In genomic region chr6:67036356-67036811, GRCm38 (mm10) we compare ENCODE assay signal across 8 mouse cellular contexts. TPM values are rescaled to one million over a fixed set of nuclear protein-coding genes. Genes with fewer than 3 reads are reported as not detected.
A peak's percentile ranks its signal among the peaks of the same experiment; 100 is the strongest.
DNase-seq lines count a peak whose midpoint lies in the region; ATAC-seq and TF ChIP-seq lines count a peak whose summit lies in the region.

No protein-coding gene starts in this region.

- peak overlapping the region; percentile 99 for H3K27ac ChIP-seq in MEL (ENCODE audit: control insufficient read depth, low read depth, low read length)
- peak overlapping the region; percentile 63 for H3K27ac ChIP-seq in forebrain, embryonic 16.5 days (ENCODE audit: low read length)
- peak overlapping the region; percentile 89 for H3K27ac ChIP-seq in layer of hippocampus, adult 2 months
- peak overlapping the region; percentile 94 for H3K27ac ChIP-seq in neural tube, embryonic 15.5 days (replicated peaks)

- peak overlapping the region; percentile 93 for H3K9ac ChIP-seq in MEL (ENCODE audit: control insufficient read depth, low read depth, low read length, poor library complexity, severe bottlenecking)
- H3K9ac ChIP-seq in forebrain, embryonic 16.5 days (replicated peaks; ENCODE audit: low read depth, low read length), result peak overlapping the region; percentile 84
- H3K9ac ChIP-seq in neural tube, embryonic 15.5 days (replicated peaks), result peak overlapping the region; percentile 93

- peak overlapping the region; percentile 83 to 91 for H3K4me3 ChIP-seq in MEL (ENCODE audit: control insufficient read depth in 1 of 2, insufficient read depth in 1 of 2, low read depth in 2 of 2, low read length in 2 of 2)
- peak overlapping the region; percentile 55 for H3K4me3 ChIP-seq in forebrain, embryonic 16.5 days (replicated peaks; ENCODE audit: low read length)
- peak overlapping the region; percentile 93 for H3K4me3 ChIP-seq in layer of hippocampus, adult 2 months
- peak overlapping the region; percentile 67 for H3K4me3 ChIP-seq in lung, adult 2 months (replicated peaks; ENCODE audit: extremely low read depth, low read depth, low read length)
- H3K4me3 ChIP-seq in neural tube, embryonic 15.5 days (replicated peaks), result peak overlapping the region; percentile 90

- H3K4me1 ChIP-seq in MEL (ENCODE audit: control insufficient read depth in 1 of 2, insufficient read depth in 2 of 2, low read length in 2 of 2), result peaks cover 3 to 6% of the 10 kb centered on the region in 2 experiments; a peak in 3 of 4 replicates
- peaks cover 20% of the 10 kb centered on the region for H3K4me1 ChIP-seq in forebrain, embryonic 16.5 days (replicated peaks; ENCODE audit: control insufficient read depth, insufficient read depth, low read length)
- peaks cover 5% of the 10 kb centered on the region for H3K4me1 ChIP-seq in lung, adult 2 months (ENCODE audit: control insufficient read depth, insufficient read depth, low read length)
- peaks cover 23% of the 10 kb centered on the region for H3K4me1 ChIP-seq in neural tube, embryonic 15.5 days

- TF ChIP-seq CTCF in MEL (IDR thresholded peaks at IDR 0.05 in 2 of 3, conservative IDR thresholded peaks at IDR 0.05 in 1 of 3; ENCODE audit: control insufficient read depth in 1 of 3, insufficient read depth in 1 of 3, low read depth in 2 of 3, low read length in 3 of 3, poor library complexity in 1 of 3, severe bottlenecking in 1 of 3), result peak in 2 of 3 experiments; percentile 40 to 45; a peak in 5 of 6 replicates
- TF ChIP-seq CTCF in layer of hippocampus, adult 2 months (conservative IDR thresholded peaks at IDR 0.05), result peak; percentile 80
- peak; percentile 78 for TF ChIP-seq CTCF in lung, adult 2 months (IDR thresholded peaks at IDR 0.05; ENCODE audit: insufficient read depth, low read length)

- H3K27me3 ChIP-seq in MEL (ENCODE audit: control insufficient read depth in 1 of 2, insufficient read depth in 2 of 2, low read length in 2 of 2), result no peaks in the 10 kb centered on the region
- H3K27me3 ChIP-seq in forebrain, embryonic 16.5 days (replicated peaks; ENCODE audit: control insufficient read depth, insufficient read depth, low read length), result no peaks in the 10 kb centered on the region
- H3K27me3 ChIP-seq in neural tube, embryonic 15.5 days (replicated peaks), result no peaks in the 10 kb centered on the region

- H3K36me3 ChIP-seq in MEL (ENCODE audit: control insufficient read depth in 1 of 2, insufficient read depth in 2 of 2, low read length in 2 of 2), result peaks cover 4 to 15% of the 10 kb centered on the region in 2 experiments
- no peaks in the 10 kb centered on the region for H3K36me3 ChIP-seq in forebrain, embryonic 16.5 days (ENCODE audit: control insufficient read depth, insufficient read depth)
- H3K36me3 ChIP-seq in neural tube, embryonic 15.5 days, result no peaks in the 10 kb centered on the region

- peak overlapping the region; percentile 53 for H3K4me2 ChIP-seq in forebrain, embryonic 16.5 days (ENCODE audit: low read length)
- H3K4me2 ChIP-seq in neural tube, embryonic 15.5 days, result peak overlapping the region; percentile 67

- peak; percentile 65 for ATAC-seq in forebrain, embryonic 16.5 days
- peak; percentile 83 for ATAC-seq in neural tube, embryonic 15.5 days (ENCODE audit: low FRiP score)

- H3K79me2 ChIP-seq in MEL (ENCODE audit: control insufficient read depth, insufficient read depth, low read length, poor library complexity), result peaks cover 16% of the 10 kb centered on the region

- under 1% methylated on average over 29 of the region's 29 CpGs for WGBS in forebrain, embryonic 16.5 days
- WGBS in lung, adult 2 months, result under 1% methylated on average over 29 of the region's 29 CpGs
- WGBS in neural tube, embryonic 15.5 days, result 0% methylated on average over 29 of the region's 29 CpGs

- TF ChIP-seq RAD21 in MEL (IDR thresholded peaks at IDR 0.05; ENCODE audit: low read depth, low read length), result peak; percentile 37

- TF ChIP-seq EP300 in MEL (IDR thresholded peaks at IDR 0.05; ENCODE audit: low read depth in 1 of 2, low read length in 2 of 2), result no peak; a peak in 1 of 4 replicates

- intact Hi-C loops in heart, postnatal 36 days (cut with DNase I), result loop anchor here (1.0 to 10.0 kb wide), 7 partner anchors 66 to 502 kb away; partner anchors contain the start of genes Gng12 and Mad2l1

- TF ChIP-seq POLR2A in MEL (IDR thresholded peaks at IDR 0.05; ENCODE audit: control insufficient read depth in 1 of 2, insufficient read depth in 1 of 2, low read depth in 1 of 2, low read length in 2 of 2, poor library complexity in 1 of 2), result 0 out of 4 replicates have a peak, but pooled peaks of 1 of the 2 experiments have one; percentile 12
- 0 out of 2 replicates have a peak, but pooled peaks have one; percentile 24 for TF ChIP-seq POLR2A in lung, adult 2 months (IDR thresholded peaks at IDR 0.05; ENCODE audit: borderline replicate concordance, extremely low read depth, low read depth, low read length)

- peak; percentile 89 for DNase-seq in MEL (ENCODE audit: low read depth, low spot score)
- DNase-seq in cerebellum, adult 18-20 months, result peak; percentile 78 to 82
- DNase-seq in heart, postnatal 36 days, result peak; percentile 80 to 89
- peak; percentile 58 to 59 for DNase-seq in layer of hippocampus, adult 2 months (ENCODE audit: low spot score in 2 of 2)
- peak; percentile 82 for DNase-seq in lung, adult 2 months
- peak; percentile 90 for DNase-seq in testis, postnatal 10 days (ENCODE audit: low spot score)

- H3K9me3 ChIP-seq in MEL (replicated peaks; ENCODE audit: insufficient read depth, low read length), result no peaks in the 10 kb centered on the region
- no peaks in the 10 kb centered on the region for H3K9me3 ChIP-seq in forebrain, embryonic 16.5 days (ENCODE audit: control insufficient read depth, low read length)
- H3K9me3 ChIP-seq in neural tube, embryonic 15.5 days (replicated peaks), result no peaks in the 10 kb centered on the region

TF ChIP-seq in MEL, 35 proteins besides CTCF, POLR2A, EP300 and RAD21:
- TF ChIP-seq MYB (IDR thresholded peaks at IDR 0.05; ENCODE audit: low read depth, low read length), result no peak; the same call in 1 of the 2 replicates
- peak; percentile 38; the same call in 1 of the 2 replicates for TF ChIP-seq POLR2AphosphoS2 (IDR thresholded peaks at IDR 0.05; ENCODE audit: low read length)
- no peak for TF ChIP-seq ZKSCAN1 (IDR thresholded peaks at IDR 0.05; ENCODE audit: low read depth, low read length)
- no peak for TF ChIP-seq TAL1 (IDR thresholded peaks at IDR 0.05; ENCODE audit: low read length)
- peak; percentile 32; the same call in 1 of the 2 replicates for TF ChIP-seq HCFC1 (IDR thresholded peaks at IDR 0.05; ENCODE audit: low read depth, low read length)
- TF ChIP-seq MYC (IDR thresholded peaks at IDR 0.05; ENCODE audit: low read depth, low read length), result no peak
- TF ChIP-seq MXI1 (IDR thresholded peaks at IDR 0.05; ENCODE audit: low read depth, low read length), result peak; percentile 46; the same call in 1 of the 2 replicates
- peak; percentile 38; the same call in 1 of the 2 replicates for TF ChIP-seq NELFE (IDR thresholded peaks at IDR 0.05; ENCODE audit: low read depth, low read length)
- no peak; the same call in 1 of the 2 replicates for TF ChIP-seq UBTF (IDR thresholded peaks at IDR 0.05; ENCODE audit: borderline replicate concordance, insufficient read depth, low read depth, low read length)
- TF ChIP-seq TBP (IDR thresholded peaks at IDR 0.05; ENCODE audit: low read depth, low read length), result peak; percentile 10; the same call in 1 of the 2 replicates
- no peak for TF ChIP-seq NRF1 (IDR thresholded peaks at IDR 0.05; ENCODE audit: insufficient read depth, low read depth, low read length, poor library complexity, severe bottlenecking)
- TF ChIP-seq SIN3A (IDR thresholded peaks at IDR 0.05; ENCODE audit: low read length), result peak; percentile 60; the same call in 1 of the 2 replicates
- peak; percentile 75 for TF ChIP-seq ETS1 (IDR thresholded peaks at IDR 0.05; ENCODE audit: low read depth, low read length)
- TF ChIP-seq CHD2 (IDR thresholded peaks at IDR 0.05; ENCODE audit: low read length), result peak; percentile 48
- TF ChIP-seq BHLHE40 (IDR thresholded peaks at IDR 0.05; ENCODE audit: borderline replicate concordance, low read depth, low read length), result 0 out of 2 replicates have a peak, but pooled peaks have one; percentile 16
- TF ChIP-seq RCOR1 (IDR thresholded peaks at IDR 0.05; ENCODE audit: low read depth, low read length), result 0 out of 2 replicates have a peak, but pooled peaks have one; percentile 28
- TF ChIP-seq SMC3 (IDR thresholded peaks at IDR 0.05; ENCODE audit: low read depth, low read length), result peak; percentile 34; the same call in 1 of the 2 replicates

RNA-seq across cellular contexts. Expression of gene Gadd45a, which starts 0.9 kb away (rescaled TPM):
- 18.1 and 29.3 TPM in 2 replicates for total RNA-seq in MEL (2012; rRNA removed)
- polyA plus RNA-seq in MEL (2012; ENCODE audit: insufficient read depth in 1 of 2, insufficient read length in 2 of 2, low read depth in 1 of 2, low replicate concordance in 2 of 2, missing spikeins in 1 of 2), result 10 to 100 TPM in 1 of 2 experiments, not detected in 1; 37.4 TPM
- polyA plus RNA-seq in forebrain, embryonic 16.5 days (2015; fragmentation: Nextera tagmentation; extraction: Ambion mirVana), result 7.2 and 7.5 TPM in 2 replicates
- 10 to 100 TPM; 23.4 to 25.7 TPM for total RNA-seq in heart, postnatal 36 days (2021)
- 1 to 10 TPM; 8.4 to 9.5 TPM for total RNA-seq in layer of hippocampus, adult 2 months (2021)
- polyA plus RNA-seq in lung, adult 2 months (2012; rRNA removed), result 31.0 and 32.7 TPM in 2 replicates
- polyA plus RNA-seq in neural tube, embryonic 15.5 days (2015; fragmentation: Nextera tagmentation; extraction: Ambion mirVana), result 15.8 and 23.4 TPM in 2 replicates

Comparison
In these comparisons a context has a peak if more than half of its experiments do, and no peak if none do; other contexts are left out.
1. Peak in every context shown above with its lines: DNase-seq, ATAC-seq, H3K4me3 ChIP-seq and H3K27ac ChIP-seq.